Mouse (Mus musculus): ENCODE data around the gene Car10. TPM values are rescaled to one million over a fixed set of nuclear protein-coding genes. Genes with fewer than 3 reads are reported as not detected.

Gene Car10
- total and polyA plus RNA-seq, 3 experiments: not detected

DNA sequence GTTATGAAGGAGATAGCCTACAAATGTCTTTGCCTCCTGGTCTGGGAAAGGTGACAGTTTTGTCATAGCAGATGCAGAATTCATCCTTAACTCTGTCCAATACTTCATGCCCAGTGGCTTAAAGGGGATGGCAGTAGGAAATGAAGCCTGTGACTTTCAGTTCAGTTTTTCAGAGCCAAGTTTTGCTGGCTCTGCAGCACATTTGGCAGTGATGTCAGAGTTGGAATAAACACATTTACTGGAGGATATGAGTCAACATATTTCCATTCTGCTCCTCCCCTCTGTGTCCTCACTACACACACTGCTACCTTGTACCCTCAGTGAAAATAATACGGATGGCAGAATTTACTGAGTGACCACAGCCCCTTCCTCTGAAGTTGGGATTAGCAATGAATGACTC is 11.6 kb downstream of the Car10 start:
- Histone ChIP-seq H3K27ac (ENCODE audit: control insufficient read depth, low read depth, low read length) (no peak overlapping the region), H3K79me2 (ENCODE audit: control insufficient read depth, insufficient read depth, low read length, poor library complexity) (no peaks in the 10 kb centered on the region), H3K36me3 (ENCODE audit: control insufficient read depth in 1 of 2, insufficient read depth in 2 of 2, low read length in 2 of 2) (no peaks in the 10 kb centered on the region), H3K9me3 (replicated peaks; ENCODE audit: insufficient read depth, low read length) (no peaks in the 10 kb centered on the region), H3K9ac (ENCODE audit: control insufficient read depth, low read depth, low read length, poor library complexity, severe bottlenecking) (no peak overlapping the region), H3K4me3 (ENCODE audit: control insufficient read depth in 1 of 2, insufficient read depth in 1 of 2, low read depth in 2 of 2, low read length in 2 of 2) (no peak overlapping the region), H3K4me1 (ENCODE audit: control insufficient read depth in 1 of 2, insufficient read depth in 2 of 2, low read length in 2 of 2) (no peaks in the 10 kb centered on the region), H3K27me3 (ENCODE audit: control insufficient read depth in 1 of 2, insufficient read depth in 2 of 2, low read length in 2 of 2) (no peaks in the 10 kb centered on the region)
- DNase-seq (ENCODE audit: low read depth, low spot score): no peak
- no peak for TF ChIP-seq EP300 (IDR thresholded peaks at IDR 0.05; ENCODE audit: low read depth in 1 of 2, low read length in 2 of 2)
- TF ChIP-seq RAD21 (IDR thresholded peaks at IDR 0.05; ENCODE audit: low read depth, low read length): no peak

DNA sequence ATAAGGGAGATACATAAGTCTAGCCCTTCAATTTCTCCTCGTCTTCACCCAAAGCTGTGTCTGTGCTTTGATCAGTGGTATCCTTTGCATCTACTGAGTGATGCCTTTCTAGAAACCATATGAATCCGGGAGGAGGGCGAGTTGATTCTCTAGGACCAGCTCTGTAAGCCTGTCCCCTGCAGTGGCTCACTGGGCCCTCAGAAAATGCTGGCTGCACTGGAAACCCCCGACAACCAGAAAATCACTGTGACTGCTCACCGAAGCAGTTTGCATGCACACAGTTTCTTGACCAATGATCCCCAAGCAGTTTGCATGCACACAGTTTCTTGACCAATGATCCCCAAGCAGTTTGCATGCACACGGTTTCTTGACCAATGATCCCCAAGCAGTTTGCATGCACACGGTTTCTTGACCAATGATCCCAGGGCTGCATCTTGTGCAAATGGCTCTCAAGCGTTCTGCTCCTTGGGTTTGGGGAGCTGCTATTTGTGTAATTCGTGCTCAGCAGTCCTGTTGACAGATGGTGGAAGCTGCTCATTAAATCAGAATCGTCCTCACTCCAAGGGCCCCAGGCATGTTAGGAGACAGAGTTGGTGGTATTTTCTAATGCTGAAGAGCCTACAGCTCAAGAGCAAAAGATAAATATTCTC is 23.1 kb downstream of the Car10 start:
- H3K9ac ChIP-seq (ENCODE audit: control insufficient read depth, low read depth, low read length, poor library complexity, severe bottlenecking): no peak overlapping the region
- no peaks in the 10 kb centered on the region for H3K4me1 ChIP-seq (ENCODE audit: control insufficient read depth in 1 of 2, insufficient read depth in 2 of 2, low read length in 2 of 2)
- H3K9me3 ChIP-seq (replicated peaks; ENCODE audit: insufficient read depth, low read length): no peaks in the 10 kb centered on the region
- H3K27ac ChIP-seq (ENCODE audit: control insufficient read depth, low read depth, low read length): no peak overlapping the region
- no peak overlapping the region for H3K4me3 ChIP-seq (ENCODE audit: control insufficient read depth in 1 of 2, insufficient read depth in 1 of 2, low read depth in 2 of 2, low read length in 2 of 2)
- DNase-seq (ENCODE audit: low read depth, low spot score): no peak
- H3K36me3 ChIP-seq (ENCODE audit: control insufficient read depth in 1 of 2, insufficient read depth in 2 of 2, low read length in 2 of 2): no peaks in the 10 kb centered on the region
- no peak for TF ChIP-seq ETS1 (IDR thresholded peaks at IDR 0.05; ENCODE audit: low read depth, low read length)
- no peak for TF ChIP-seq CHD2 (IDR thresholded peaks at IDR 0.05; ENCODE audit: low read length)
- TF ChIP-seq TBP (IDR thresholded peaks at IDR 0.05; ENCODE audit: low read depth, low read length): no peak
- TF ChIP-seq USF2 (IDR thresholded peaks at IDR 0.05; ENCODE audit: borderline replicate concordance in 1 of 2, insufficient read depth in 1 of 2, low read depth in 1 of 2, low read length in 2 of 2): no peak
- no peak for TF ChIP-seq EP300 (IDR thresholded peaks at IDR 0.05; ENCODE audit: low read depth in 1 of 2, low read length in 2 of 2)
- no peak for TF ChIP-seq KAT2A (conservative IDR thresholded peaks at IDR 0.05; ENCODE audit: low read depth, low read length)
- no peak for TF ChIP-seq MEF2A (IDR thresholded peaks at IDR 0.05; ENCODE audit: extremely low read depth, insufficient replicate concordance, low read depth, low read length, poor library complexity, severe bottlenecking)
- no peak for TF ChIP-seq UBTF (IDR thresholded peaks at IDR 0.05; ENCODE audit: borderline replicate concordance, insufficient read depth, low read depth, low read length)
- no peak for TF ChIP-seq SMC3 (IDR thresholded peaks at IDR 0.05; ENCODE audit: low read depth, low read length)
- TF ChIP-seq MXI1 (IDR thresholded peaks at IDR 0.05; ENCODE audit: low read depth, low read length): no peak
- no peak for TF ChIP-seq TCF12 (IDR thresholded peaks at IDR 0.05; ENCODE audit: low read depth, low read length)
- TF ChIP-seq ZC3H11A (IDR thresholded peaks at IDR 0.05; ENCODE audit: low read depth, low read length): no peak
- TF ChIP-seq SIN3A (IDR thresholded peaks at IDR 0.05; ENCODE audit: low read length): no peak
- no peak for TF ChIP-seq RAD21 (IDR thresholded peaks at IDR 0.05; ENCODE audit: low read depth, low read length)
- TF ChIP-seq MAZ (IDR thresholded peaks at IDR 0.05; ENCODE audit: low read depth, low read length): no peak
- no peak for TF ChIP-seq GATA1 (IDR thresholded peaks at IDR 0.05; ENCODE audit: low read depth, low read length)
- H3K79me2 ChIP-seq (ENCODE audit: control insufficient read depth, insufficient read depth, low read length, poor library complexity): no peaks in the 10 kb centered on the region
- no peaks in the 10 kb centered on the region for H3K27me3 ChIP-seq (ENCODE audit: control insufficient read depth in 1 of 2, insufficient read depth in 2 of 2, low read length in 2 of 2)

Measured in MEL (cell line).